Comparison of ENCODE assay signal across 9 mouse cellular contexts in the genomic region with DNA sequence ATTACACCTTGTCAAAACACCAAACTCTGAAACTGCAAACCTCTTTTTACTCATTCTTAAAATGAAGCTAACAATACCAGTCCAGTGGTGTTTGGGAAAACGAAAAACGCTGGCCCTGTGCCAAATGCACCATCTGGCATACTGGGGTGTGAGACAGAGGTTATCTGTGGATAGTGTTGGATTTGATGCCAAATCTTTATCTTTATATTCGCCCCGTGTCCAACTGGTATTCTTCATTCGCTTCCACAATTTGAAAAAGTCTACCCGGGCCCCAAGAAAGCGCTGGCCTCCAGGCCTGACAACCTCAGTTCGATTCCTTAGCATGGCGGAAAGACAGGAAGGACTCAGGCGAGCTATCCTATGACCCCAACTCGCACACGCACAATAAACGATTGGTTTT. TPM values are rescaled to one million over a fixed set of nuclear protein-coding genes. Genes with fewer than 3 reads are reported as not detected.
A peak's percentile ranks its signal among the peaks of the same experiment; 100 is the strongest.
DNase-seq lines count a peak whose midpoint lies in the region; ATAC-seq lines count a peak whose summit lies in the region.
"Had no signal": no experiment of that assay in that cellular context is flagged by ENCODE, and none has a peak within 500 bp of the region (broad histone marks: within the 10 kb centered on the region; RNA-seq: fewer than 3 reads in every experiment).

No protein-coding gene starts in this region.

- DNase-seq in 3T3-L1 (ENCODE audit: low read depth, low spot score) = peak; percentile 76
- peak; percentile 32 for DNase-seq in adrenal gland, adult 8-10 months
- DNase-seq in embryonic facial prominence, embryonic 11.5 days (ENCODE audit: low spot score) = peak; percentile 56
- DNase-seq in liver, embryonic 11.5 days (ENCODE audit: low spot score) = peak; percentile 47
- peak; percentile 44 for DNase-seq in naive thymus-derived CD4-positive, alpha-beta T cell, adult 2 months (ENCODE audit: low read depth)

- peak overlapping the region; percentile 99 for H3K4me3 ChIP-seq in embryonic facial prominence, embryonic 11.5 days (ENCODE audit: low read depth, low read length)
- H3K4me3 ChIP-seq in heart, embryonic 11.5 days (ENCODE audit: low read depth, low read length) = peak overlapping the region; percentile 100
- H3K4me3 ChIP-seq in kidney, embryonic 14.5 days (ENCODE audit: low read length) = peak overlapping the region; percentile 80
- H3K4me3 ChIP-seq in liver, embryonic 11.5 days (ENCODE audit: low read depth, low read length) = peak overlapping the region; percentile 99
- peak overlapping the region; percentile 98 for H3K4me3 ChIP-seq in stomach, embryonic 16.5 days (replicated peaks; ENCODE audit: low read length)

- no peak for ATAC-seq in embryonic facial prominence, embryonic 11.5 days (replicated peaks; ENCODE audit: insufficient number of reproducible peaks, low FRiP score, low TSS enrichment, low read depth)
- ATAC-seq in heart, embryonic 11.5 days (replicated peaks; ENCODE audit: insufficient number of reproducible peaks, low FRiP score, low TSS enrichment) = 0 out of 2 replicates have a peak, but pooled peaks have one; percentile 31
- no peak for ATAC-seq in kidney, embryonic 14.5 days (ENCODE audit: low FRiP score, low TSS enrichment)
- no peak for ATAC-seq in liver, embryonic 11.5 days (replicated peaks; ENCODE audit: low FRiP score)
- ATAC-seq in stomach, embryonic 16.5 days (ENCODE audit: insufficient read depth, low FRiP score) = no peak

- H3K9me3 ChIP-seq in embryonic facial prominence, embryonic 11.5 days (replicated peaks; ENCODE audit: control insufficient read depth, low read length) = no peaks in the 10 kb centered on the region
- H3K9me3 ChIP-seq in heart, embryonic 11.5 days (replicated peaks; ENCODE audit: control insufficient read depth, low read length) = no peaks in the 10 kb centered on the region
- H3K9me3 ChIP-seq in kidney, embryonic 14.5 days (ENCODE audit: control insufficient read depth, low read length) = no peaks in the 10 kb centered on the region
- H3K9me3 ChIP-seq in liver, embryonic 11.5 days (ENCODE audit: control insufficient read depth, low read length) = no peaks in the 10 kb centered on the region
- no peaks in the 10 kb centered on the region for H3K9me3 ChIP-seq in stomach, embryonic 16.5 days (replicated peaks; ENCODE audit: control insufficient read depth, low read length)

- no peak overlapping the region for H3K27ac ChIP-seq in embryonic facial prominence, embryonic 11.5 days (replicated peaks; ENCODE audit: low read depth, low read length)
- peak overlapping the region; percentile 90; the same call in 1 of the 2 replicates for H3K27ac ChIP-seq in heart, embryonic 11.5 days (ENCODE audit: low read depth, low read length)
- peak overlapping the region; percentile 84; the same call in 1 of the 2 replicates for H3K27ac ChIP-seq in kidney, embryonic 14.5 days (ENCODE audit: low read depth, low read length)
- peak overlapping the region; percentile 76; the same call in 1 of the 2 replicates for H3K27ac ChIP-seq in liver, embryonic 11.5 days (ENCODE audit: low read depth, low read length)
- H3K27ac ChIP-seq in stomach, embryonic 16.5 days (ENCODE audit: low read length) = peak overlapping the region; percentile 89

- H3K9ac ChIP-seq in embryonic facial prominence, embryonic 11.5 days (replicated peaks; ENCODE audit: low read length) = peak overlapping the region; percentile 100
- peak overlapping the region; percentile 99 for H3K9ac ChIP-seq in heart, embryonic 11.5 days (ENCODE audit: low read depth, low read length)
- H3K9ac ChIP-seq in kidney, embryonic 14.5 days (ENCODE audit: low read depth, low read length) = peak overlapping the region; percentile 99
- H3K9ac ChIP-seq in liver, embryonic 11.5 days (ENCODE audit: low read depth, low read length) = peak overlapping the region; percentile 98
- H3K9ac ChIP-seq in stomach, embryonic 16.5 days (ENCODE audit: low read length) = peak overlapping the region; percentile 99

- H3K27me3 ChIP-seq in embryonic facial prominence, embryonic 11.5 days (ENCODE audit: control insufficient read depth, insufficient read depth, low read length) = no peaks in the 10 kb centered on the region
- H3K27me3 ChIP-seq in heart, embryonic 11.5 days (ENCODE audit: control insufficient read depth, insufficient read depth, low read length) = no peaks in the 10 kb centered on the region
- no peaks in the 10 kb centered on the region for H3K27me3 ChIP-seq in kidney, embryonic 14.5 days (ENCODE audit: control insufficient read depth, insufficient read depth, low read length)
- no peaks in the 10 kb centered on the region for H3K27me3 ChIP-seq in liver, embryonic 11.5 days (replicated peaks; ENCODE audit: control insufficient read depth, insufficient read depth, low read length)
- H3K27me3 ChIP-seq in stomach, embryonic 16.5 days (ENCODE audit: control insufficient read depth, insufficient read depth, low read length) = no peaks in the 10 kb centered on the region

- H3K4me2 ChIP-seq in embryonic facial prominence, embryonic 11.5 days (ENCODE audit: low read depth, low read length) = peak overlapping the region; percentile 53
- H3K4me2 ChIP-seq in heart, embryonic 11.5 days = peak overlapping the region; percentile 73
- peak overlapping the region; percentile 59 for H3K4me2 ChIP-seq in kidney, embryonic 14.5 days (replicated peaks; ENCODE audit: low read depth, low read length)
- peak overlapping the region; percentile 81 for H3K4me2 ChIP-seq in liver, embryonic 11.5 days
- H3K4me2 ChIP-seq in stomach, embryonic 16.5 days (ENCODE audit: low read depth, low read length) = peak overlapping the region; percentile 76

- no peaks in the 10 kb centered on the region for H3K4me1 ChIP-seq in embryonic facial prominence, embryonic 11.5 days (ENCODE audit: control insufficient read depth, insufficient read depth, low read length)
- peaks cover 14% of the 10 kb centered on the region for H3K4me1 ChIP-seq in heart, embryonic 11.5 days (ENCODE audit: control insufficient read depth, insufficient read depth, low read length)
- peaks cover 10% of the 10 kb centered on the region for H3K4me1 ChIP-seq in kidney, embryonic 14.5 days (ENCODE audit: control insufficient read depth, insufficient read depth, low read length)
- H3K4me1 ChIP-seq in liver, embryonic 11.5 days (replicated peaks; ENCODE audit: control insufficient read depth, insufficient read depth, low read length) = peaks cover 13% of the 10 kb centered on the region
- peaks cover 13% of the 10 kb centered on the region for H3K4me1 ChIP-seq in stomach, embryonic 16.5 days (ENCODE audit: control insufficient read depth, insufficient read depth, low read length)

- 3% methylated on average over 13 of the region's 13 CpGs for WGBS in embryonic facial prominence, embryonic 11.5 days
- WGBS in heart, embryonic 11.5 days (ENCODE audit: insufficient replicate concordance) = under 1% methylated on average over 13 of the region's 13 CpGs
- 2% methylated on average over 13 of the region's 13 CpGs for WGBS in kidney, embryonic 14.5 days
- 3% methylated on average over 13 of the region's 13 CpGs for WGBS in liver, embryonic 11.5 days
- WGBS in stomach, embryonic 16.5 days = under 1% methylated on average over 13 of the region's 13 CpGs

- H3K36me3 ChIP-seq in embryonic facial prominence, embryonic 11.5 days (replicated peaks; ENCODE audit: control insufficient read depth, insufficient read depth, low read depth, low read length) = no peaks in the 10 kb centered on the region
- no peaks in the 10 kb centered on the region for H3K36me3 ChIP-seq in heart, embryonic 11.5 days (ENCODE audit: control insufficient read depth, insufficient read depth, low read length)
- no peaks in the 10 kb centered on the region for H3K36me3 ChIP-seq in kidney, embryonic 14.5 days (ENCODE audit: control insufficient read depth, insufficient read depth, low read length)
- H3K36me3 ChIP-seq in liver, embryonic 11.5 days (ENCODE audit: control insufficient read depth, insufficient read depth, low read length) = no peaks in the 10 kb centered on the region; the same call in 1 of the 2 replicates
- no peaks in the 10 kb centered on the region for H3K36me3 ChIP-seq in stomach, embryonic 16.5 days (ENCODE audit: control insufficient read depth, insufficient read depth, low read length)

RNA-seq across cellular contexts. Expression of a gene that starts 1.0 kb away (rescaled TPM):
- total RNA-seq in adrenal gland, adult 8-10 months (2022) = 10 to 100 TPM; 45.5 to 57.8 (median 49.5) TPM
- polyA plus RNA-seq in embryonic facial prominence, embryonic 11.5 days (2014; fragmentation: Nextera tagmentation; extraction: Ambion mirVana) = 76.9 and 88.3 TPM in 2 replicates
- 38.9 and 41.1 TPM in 2 replicates for polyA plus RNA-seq in heart, embryonic 11.5 days (2014; fragmentation: Nextera tagmentation; extraction: Ambion mirVana)
- 60.9 and 69.9 TPM in 2 replicates for polyA plus RNA-seq in kidney, embryonic 14.5 days (2014; fragmentation: Nextera tagmentation; extraction: Ambion mirVana)
- 35.4 and 37.5 TPM in 2 replicates for polyA plus RNA-seq in liver, embryonic 11.5 days (2014; fragmentation: Nextera tagmentation; extraction: Ambion mirVana)
- polyA plus RNA-seq in stomach, embryonic 16.5 days (2015; fragmentation: Nextera tagmentation; extraction: Ambion mirVana) = 17.1 and 18.9 TPM in 2 replicates

RNA-seq across cellular contexts. Expression of a gene that starts 8.8 kb away (rescaled TPM):
- not detected for total RNA-seq in adrenal gland, adult 8-10 months (2022)
- polyA plus RNA-seq in embryonic facial prominence, embryonic 11.5 days (2014; fragmentation: Nextera tagmentation; extraction: Ambion mirVana) = not detected in 2 replicates
- not detected in 2 replicates for polyA plus RNA-seq in heart, embryonic 11.5 days (2014; fragmentation: Nextera tagmentation; extraction: Ambion mirVana)
- polyA plus RNA-seq in kidney, embryonic 14.5 days (2014; fragmentation: Nextera tagmentation; extraction: Ambion mirVana) = not detected in 2 replicates
- not detected in 2 replicates for polyA plus RNA-seq in liver, embryonic 11.5 days (2014; fragmentation: Nextera tagmentation; extraction: Ambion mirVana)
- not detected in 2 replicates for polyA plus RNA-seq in stomach, embryonic 16.5 days (2015; fragmentation: Nextera tagmentation; extraction: Ambion mirVana)
- total RNA-seq: adrenal gland, postnatal 4 days had no signal

RNA-seq across cellular contexts. Expression of a gene that starts 20.9 kb away (rescaled TPM):
- not detected for total RNA-seq in adrenal gland, adult 8-10 months (2022)
- polyA plus RNA-seq in embryonic facial prominence, embryonic 11.5 days (2014; fragmentation: Nextera tagmentation; extraction: Ambion mirVana) = not detected in 2 replicates
- polyA plus RNA-seq in heart, embryonic 11.5 days (2014; fragmentation: Nextera tagmentation; extraction: Ambion mirVana) = not detected in 2 replicates
- polyA plus RNA-seq in kidney, embryonic 14.5 days (2014; fragmentation: Nextera tagmentation; extraction: Ambion mirVana) = 0.14 TPM in 1 of 2 replicates, not detected in the other
- polyA plus RNA-seq in liver, embryonic 11.5 days (2014; fragmentation: Nextera tagmentation; extraction: Ambion mirVana) = not detected in 2 replicates
- not detected in 2 replicates for polyA plus RNA-seq in stomach, embryonic 16.5 days (2015; fragmentation: Nextera tagmentation; extraction: Ambion mirVana)
- total RNA-seq: adrenal gland, postnatal 4 days had no signal
